Mouse (Mus musculus) C2C12 (cell line): Measurements from ENCODE around the gene Foxa2.

Source experiments
- CEBPB ChIP-seq: IDR thresholded peaks from one replicate; pipeline ENCODE4 v1.6.1; 2011; ENCODE audit warnings: low read depth, mild to moderate bottlenecking, control low read depth, moderate library complexity
- CTCF ChIP-seq: IDR thresholded peaks from one replicate; pipeline ENCODE4 v1.5.1; 2011; ENCODE audit not compliant: control insufficient read depth, insufficient read depth, insufficient read length
- FOSL1 ChIP-seq: IDR thresholded peaks from one replicate; pipeline ENCODE4 v1.8.0; 2011; ENCODE audit warnings: mild to moderate bottlenecking, low read length; ENCODE audit not compliant: poor library complexity, insufficient read depth, severe bottlenecking
- MAX ChIP-seq: IDR thresholded peaks from one replicate; pipeline ENCODE4 v1.6.1; 2011; ENCODE audit warnings: mild to moderate bottlenecking, control low read depth
- MYOD1 ChIP-seq: IDR thresholded peaks from one replicate; pipeline ENCODE4 v1.6.1; 2011; ENCODE audit warnings: low read depth; ENCODE audit not compliant: control insufficient read depth, insufficient read length
- MYOG ChIP-seq: IDR thresholded peaks from one replicate; pipeline ENCODE4 v1.6.1; 2011; ENCODE audit not compliant: control insufficient read depth, insufficient read length; ENCODE audit errors: extremely low read depth
- USF1 ChIP-seq: IDR thresholded peaks from one replicate; pipeline ENCODE4 v1.6.1; 2011; ENCODE audit warnings: low read depth, mild to moderate bottlenecking, control low read depth, moderate library complexity

- TF ChIP-seq CTCF, result no peak
- no peak for TF ChIP-seq MYOG
- no peak for TF ChIP-seq USF1
- TF ChIP-seq MAX, result no peak
- TF ChIP-seq MYOD1, result no peak
- TF ChIP-seq FOSL1, result no peak
- no peak for TF ChIP-seq CEBPB
Measured at GRCm38 (mm10) chr2:148004554-148005521, 41.9 kb downstream of the Foxa2 start.
